Mouse (Mus musculus) bone marrow, adult 2 months (tissue): Measurements from ENCODE around the gene Ciz1.

Source experiments
- CTCF ChIP-seq: fragments of 200-500 bp; IDR thresholded peaks from 2 replicates; pipeline ENCODE4 v1.5.1; 2011; ENCODE audit warnings: low read length, control low read depth; ENCODE audit not compliant: control insufficient read depth, insufficient read depth
- POLR2A ChIP-seq: fragments of 200-500 bp; IDR thresholded peaks from 2 replicates; pipeline ENCODE4 v1.6.1; 2011; ENCODE audit warnings: low read depth, mild to moderate bottlenecking, control low read depth, low read length, borderline replicate concordance; ENCODE audit not compliant: control insufficient read depth

DNA sequence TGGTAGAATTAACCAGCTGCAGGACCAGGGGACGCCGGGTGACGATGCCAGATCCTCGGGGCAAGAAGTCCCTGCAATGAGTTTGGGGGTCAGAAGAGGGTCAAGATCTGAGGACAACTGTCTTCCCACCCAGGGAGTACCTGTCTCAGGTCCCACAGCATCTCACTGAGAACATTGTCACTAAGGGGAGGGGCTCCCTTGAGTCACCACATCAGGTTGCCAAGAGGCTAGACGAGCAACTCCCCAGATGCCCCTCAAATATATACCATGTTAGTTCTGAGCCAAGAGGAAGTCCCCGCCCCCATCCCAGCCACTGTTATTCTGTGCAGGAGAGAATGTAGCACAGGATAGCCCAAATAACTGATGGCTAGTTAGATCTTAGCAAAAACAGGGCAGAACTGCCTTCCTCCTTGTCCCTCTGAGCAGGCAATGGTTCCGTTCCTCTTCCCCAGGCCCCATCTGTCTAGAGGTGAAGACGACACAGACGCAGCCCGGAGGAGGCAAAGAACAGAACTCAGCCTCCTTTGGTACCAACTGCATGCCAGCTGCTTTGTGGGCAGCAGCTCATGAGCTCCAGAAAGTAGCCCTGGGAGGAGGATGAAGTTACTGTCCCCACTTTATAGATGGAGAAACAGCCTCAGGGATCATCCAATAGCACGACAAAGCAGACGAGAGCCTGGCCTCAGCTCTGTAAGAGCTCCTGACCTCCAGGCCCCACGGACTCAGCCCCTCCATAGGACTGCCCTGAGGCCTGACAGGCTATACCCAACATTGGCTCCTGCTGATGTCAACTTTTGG, 11.1 kb upstream of the Ciz1 start:
- no peak for TF ChIP-seq CTCF
- TF ChIP-seq POLR2A, result no peak
